Mouse (Mus musculus): ENCODE measurements around the gene Hhat. TPM values are rescaled to one million over a fixed set of nuclear protein-coding genes. Genes with fewer than 3 reads are reported as not detected.

Hhat gene
- 3.4 and 4.4 TPM in 2 replicates for total RNA-seq (2017)

DNA sequence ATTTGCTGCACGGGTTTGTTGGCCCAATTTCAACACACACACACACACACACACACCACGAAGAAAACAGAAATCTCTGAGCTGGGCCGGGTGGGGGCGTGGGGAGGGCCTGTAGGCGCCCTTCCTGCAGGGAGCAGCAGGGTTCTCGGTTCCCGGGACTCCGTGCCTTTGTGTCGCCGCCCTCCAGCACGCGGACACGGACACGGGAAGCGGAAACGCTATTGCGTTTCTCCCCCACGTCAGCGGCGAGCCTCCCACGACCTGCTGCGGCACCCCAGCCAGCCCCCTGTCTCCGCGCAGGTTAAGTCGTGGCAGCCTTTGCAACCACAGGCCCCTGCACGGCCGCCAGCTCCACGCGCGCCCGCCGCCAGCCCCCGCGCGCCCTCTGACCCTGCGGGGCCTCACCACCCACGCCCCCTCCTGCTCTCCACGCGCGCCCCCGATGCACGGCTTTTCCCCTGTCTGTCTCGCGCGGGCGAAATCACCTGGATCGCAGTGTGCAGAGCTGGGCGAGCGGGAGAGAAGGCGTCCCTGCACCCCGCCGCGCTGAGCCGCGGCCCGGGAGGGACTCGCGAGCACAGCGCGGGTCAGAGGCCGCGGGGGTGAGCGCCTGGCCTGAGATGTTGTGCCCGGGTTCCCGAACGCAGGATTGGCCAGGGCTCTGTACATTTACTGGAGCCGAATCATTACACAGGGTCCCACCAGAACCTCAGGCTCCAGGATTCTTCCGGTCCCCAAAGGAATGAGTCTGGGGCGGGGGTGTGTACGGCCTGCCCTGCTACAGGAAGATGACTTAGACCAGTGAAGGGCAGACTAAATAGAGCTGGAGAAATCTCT, at the start of gene Hhat:
TSS of gene Hhat (minus strand) at position 729 of the 837 bp plus-strand sequence.
- peak; percentile 86 to 92 for ATAC-seq (replicated peaks in 1 of 2; ENCODE audit: insufficient read depth in 1 of 2, low FRiP score in 2 of 2, low TSS enrichment in 1 of 2, low read depth in 1 of 2, poor library complexity in 2 of 2, severe bottlenecking in 2 of 2)

DNA sequence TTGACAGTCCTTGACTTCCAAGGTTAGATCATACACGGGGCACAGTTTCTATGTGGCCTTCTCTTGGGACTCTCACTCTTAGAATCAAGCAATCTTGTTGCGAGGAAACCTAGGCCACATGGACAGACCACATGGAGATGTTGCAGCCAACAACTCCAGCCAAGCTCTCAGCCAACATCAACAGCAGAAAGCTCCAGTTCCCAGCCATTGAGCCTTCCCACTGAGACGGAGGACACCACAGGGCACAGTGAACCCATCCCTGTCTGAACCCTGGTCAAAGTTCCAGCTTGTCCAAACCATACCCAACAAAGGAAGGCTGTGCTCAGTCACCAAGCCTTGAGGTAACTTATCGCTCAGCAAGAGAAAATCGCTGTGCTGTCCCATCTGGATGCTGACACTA, 47.3 kb upstream of the Hhat start:
- ATAC-seq (replicated peaks in 1 of 2; ENCODE audit: insufficient read depth in 1 of 2, low FRiP score in 2 of 2, low TSS enrichment in 1 of 2, low read depth in 1 of 2, poor library complexity in 2 of 2, severe bottlenecking in 2 of 2): no peak

DNA sequence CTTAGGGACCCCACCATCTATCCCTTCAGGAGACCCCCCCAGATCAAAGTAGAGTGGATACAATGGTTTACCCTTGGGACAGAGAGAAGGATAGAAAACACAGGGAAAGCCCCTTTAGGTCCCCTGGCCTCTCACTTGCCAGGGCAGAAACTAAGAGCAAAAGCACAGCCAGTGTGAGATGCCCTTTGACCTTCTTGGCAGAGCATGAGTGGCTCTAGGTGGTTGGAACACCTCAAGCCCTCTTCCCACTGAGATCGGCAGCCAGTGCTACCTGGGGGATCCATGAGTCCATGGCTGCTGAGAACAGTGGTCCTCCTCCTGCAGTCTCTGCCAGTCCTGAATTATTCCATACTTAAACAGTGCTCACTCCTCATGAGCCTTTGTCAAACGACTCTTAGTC, 44.8 kb upstream of the Hhat start:
- ATAC-seq (replicated peaks in 1 of 2; ENCODE audit: insufficient read depth in 1 of 2, low FRiP score in 2 of 2, low TSS enrichment in 1 of 2, low read depth in 1 of 2, poor library complexity in 2 of 2, severe bottlenecking in 2 of 2): no peak

DNA sequence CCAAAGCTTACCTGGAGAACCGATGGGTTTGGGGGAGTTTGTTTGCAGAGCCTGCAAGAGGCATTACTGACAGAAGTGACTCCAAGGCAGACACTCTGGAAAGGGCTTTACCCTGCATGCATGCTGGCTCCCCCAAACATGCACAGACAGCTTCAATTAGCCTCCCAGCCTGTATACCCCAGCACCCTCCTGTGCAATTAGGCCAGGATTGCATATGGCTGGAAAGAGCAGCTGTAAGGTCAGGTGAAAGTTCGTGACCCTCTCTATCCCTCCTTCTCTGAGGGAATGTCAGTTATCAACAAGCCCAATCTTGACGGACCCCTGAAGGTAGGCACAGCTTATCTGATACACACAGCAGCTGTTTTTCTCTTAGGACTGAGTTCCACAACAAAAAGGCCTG, 43.7 kb upstream of the Hhat start:
- ATAC-seq (replicated peaks in 1 of 2; ENCODE audit: insufficient read depth in 1 of 2, low FRiP score in 2 of 2, low TSS enrichment in 1 of 2, low read depth in 1 of 2, poor library complexity in 2 of 2, severe bottlenecking in 2 of 2): no peak

DNA sequence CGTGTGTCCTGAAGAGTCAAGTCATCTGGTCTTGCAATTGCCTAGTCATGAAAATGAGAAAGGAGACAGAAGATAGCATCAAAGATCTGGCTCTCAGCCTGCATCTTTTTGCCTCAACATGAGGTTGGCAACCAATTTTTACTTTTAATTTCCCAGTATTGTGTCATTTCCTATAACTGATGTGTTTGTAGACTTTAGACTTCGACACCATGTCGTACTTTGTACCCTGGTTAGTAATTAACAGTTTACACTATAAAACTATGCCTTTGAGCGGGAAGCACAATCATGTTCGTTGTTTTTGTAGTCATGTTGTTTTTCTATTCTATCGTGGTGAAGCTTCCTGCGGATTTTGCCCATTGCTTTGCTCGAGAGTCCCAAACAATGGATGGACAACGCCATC, 41.7 kb upstream of the Hhat start:
- no peak for ATAC-seq (replicated peaks in 1 of 2; ENCODE audit: insufficient read depth in 1 of 2, low FRiP score in 2 of 2, low TSS enrichment in 1 of 2, low read depth in 1 of 2, poor library complexity in 2 of 2, severe bottlenecking in 2 of 2)

DNA sequence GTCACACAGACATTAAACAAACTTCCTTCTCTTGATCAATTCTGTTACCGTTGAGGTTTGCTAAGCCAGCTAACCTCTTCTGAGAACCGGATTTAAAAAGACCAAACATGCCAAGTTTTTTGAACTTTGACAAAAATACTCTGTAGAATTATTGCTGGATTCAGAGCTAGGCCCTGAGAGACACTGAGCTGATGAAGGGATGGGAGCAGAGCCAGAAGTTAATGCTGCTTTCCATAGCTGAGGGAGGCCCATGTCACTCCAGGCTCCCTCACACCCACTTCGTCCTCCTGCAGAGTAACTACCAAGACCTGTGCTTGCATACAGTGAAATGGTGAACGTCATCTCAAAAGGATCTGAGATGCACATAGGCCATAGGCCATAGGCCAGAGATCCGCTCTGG, 41.3 kb upstream of the Hhat start:
- no peak for ATAC-seq (replicated peaks in 1 of 2; ENCODE audit: insufficient read depth in 1 of 2, low FRiP score in 2 of 2, low TSS enrichment in 1 of 2, low read depth in 1 of 2, poor library complexity in 2 of 2, severe bottlenecking in 2 of 2)

DNA sequence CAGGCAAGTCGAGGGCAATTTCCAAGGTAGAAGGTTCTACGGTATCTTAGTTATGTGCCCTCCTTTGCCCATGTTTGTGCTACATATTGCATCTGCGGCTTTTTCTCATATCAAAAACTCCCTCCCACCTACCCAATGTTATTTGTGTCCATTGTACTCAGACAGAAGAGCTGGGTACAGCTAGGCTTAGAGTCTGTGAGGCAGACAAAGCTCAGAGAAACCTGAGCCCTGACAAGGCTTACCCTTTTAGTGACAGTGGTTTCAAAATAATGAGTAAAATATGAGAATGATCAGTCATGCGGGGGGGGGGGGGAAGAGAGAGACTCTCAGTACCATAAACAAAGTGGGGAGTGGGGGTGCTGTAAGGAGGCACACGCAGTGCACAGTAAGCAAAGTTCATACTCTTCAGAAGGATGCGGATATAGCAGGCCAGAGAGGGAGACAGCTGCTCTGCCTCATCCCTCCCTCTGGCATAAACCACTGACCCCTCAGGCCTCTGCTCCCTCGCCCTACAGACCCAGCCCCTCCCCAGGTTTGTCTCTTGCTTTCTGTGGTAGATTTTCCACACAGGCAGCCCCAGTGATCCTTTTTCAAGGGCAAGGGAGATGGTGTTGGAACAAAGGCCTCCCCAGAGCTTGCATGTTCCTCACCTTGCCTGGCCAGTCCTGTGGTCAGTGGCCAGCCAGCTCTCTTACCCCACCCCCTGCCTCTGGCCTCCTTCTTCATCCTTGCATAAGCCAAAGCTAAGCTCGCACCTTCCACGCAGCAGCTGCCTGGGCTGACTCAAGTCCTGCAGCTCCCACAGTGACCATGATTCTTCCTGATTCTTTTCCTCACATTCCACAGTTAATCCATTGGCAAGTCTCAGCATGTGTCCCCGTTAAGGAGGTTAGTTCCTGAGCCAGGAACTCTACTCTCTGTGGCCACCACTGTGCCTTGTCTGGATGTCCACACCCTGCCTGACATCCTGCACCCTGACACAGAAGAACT, 35.4 kb upstream of the Hhat start:
- ATAC-seq (replicated peaks in 1 of 2; ENCODE audit: insufficient read depth in 1 of 2, low FRiP score in 2 of 2, low TSS enrichment in 1 of 2, low read depth in 1 of 2, poor library complexity in 2 of 2, severe bottlenecking in 2 of 2): no peak

DNA sequence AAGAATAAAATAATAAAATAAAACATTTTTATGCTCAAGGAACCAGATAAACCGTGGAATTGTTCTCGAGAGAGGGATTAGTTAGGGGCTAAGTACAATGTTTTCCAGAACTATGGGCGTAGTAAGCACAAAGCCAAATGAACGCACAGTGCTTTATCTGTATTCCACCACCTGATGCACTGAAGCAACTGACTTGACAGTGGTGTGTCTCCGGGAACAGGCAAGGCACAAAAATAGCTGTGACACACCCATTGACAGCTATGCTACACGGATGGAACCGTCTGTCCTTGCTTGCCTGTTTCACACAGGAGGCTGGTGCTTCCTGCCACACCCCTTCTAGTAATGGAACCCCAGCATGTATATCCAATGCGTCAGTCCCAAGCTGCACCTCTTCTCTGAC, 29.3 kb upstream of the Hhat start:
- no peak for ATAC-seq (replicated peaks in 1 of 2; ENCODE audit: insufficient read depth in 1 of 2, low FRiP score in 2 of 2, low TSS enrichment in 1 of 2, low read depth in 1 of 2, poor library complexity in 2 of 2, severe bottlenecking in 2 of 2)

DNA sequence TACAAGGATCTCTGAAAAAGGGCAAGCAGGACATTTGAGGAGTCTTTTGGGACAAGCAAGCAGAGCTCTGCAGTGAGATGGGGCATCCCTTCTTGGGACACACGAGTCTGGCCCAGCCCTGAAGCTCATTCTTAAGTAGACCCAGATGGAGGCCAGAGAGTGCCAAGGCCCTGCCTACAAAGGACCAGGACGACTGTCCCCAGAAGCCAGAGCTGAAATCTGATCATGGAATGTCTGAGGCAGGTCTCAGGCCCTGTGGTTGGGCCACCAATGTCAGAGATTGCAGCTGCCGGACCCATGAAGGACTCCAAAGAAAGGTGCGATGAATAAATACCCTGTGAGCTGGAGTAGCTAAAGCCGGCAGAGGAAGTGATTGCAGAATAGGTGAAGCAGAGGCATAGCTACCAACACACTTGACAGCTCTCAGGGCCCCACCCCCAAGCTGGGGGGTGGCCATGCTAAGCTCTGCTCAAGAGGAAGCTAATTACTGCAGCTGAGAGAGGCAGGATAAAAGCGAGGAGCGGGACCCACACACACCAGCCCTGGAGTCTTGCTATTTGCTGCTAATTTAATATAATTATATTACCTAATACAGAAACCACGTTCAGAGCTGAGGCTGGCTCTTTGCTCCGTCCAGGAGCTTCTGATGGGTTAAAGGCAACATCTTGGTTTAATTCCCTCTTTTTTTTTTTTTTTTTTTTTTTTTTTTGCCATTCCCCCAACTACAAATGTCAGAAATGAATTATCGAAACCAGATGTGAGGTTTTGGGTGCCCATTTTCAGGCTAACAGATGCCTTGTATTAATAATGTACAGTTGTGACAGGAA, 28.4 kb upstream of the Hhat start:
- peak; percentile 53 to 65; a peak in 3 of 4 replicates for ATAC-seq (replicated peaks in 1 of 2; ENCODE audit: insufficient read depth in 1 of 2, low FRiP score in 2 of 2, low TSS enrichment in 1 of 2, low read depth in 1 of 2, poor library complexity in 2 of 2, severe bottlenecking in 2 of 2)

DNA sequence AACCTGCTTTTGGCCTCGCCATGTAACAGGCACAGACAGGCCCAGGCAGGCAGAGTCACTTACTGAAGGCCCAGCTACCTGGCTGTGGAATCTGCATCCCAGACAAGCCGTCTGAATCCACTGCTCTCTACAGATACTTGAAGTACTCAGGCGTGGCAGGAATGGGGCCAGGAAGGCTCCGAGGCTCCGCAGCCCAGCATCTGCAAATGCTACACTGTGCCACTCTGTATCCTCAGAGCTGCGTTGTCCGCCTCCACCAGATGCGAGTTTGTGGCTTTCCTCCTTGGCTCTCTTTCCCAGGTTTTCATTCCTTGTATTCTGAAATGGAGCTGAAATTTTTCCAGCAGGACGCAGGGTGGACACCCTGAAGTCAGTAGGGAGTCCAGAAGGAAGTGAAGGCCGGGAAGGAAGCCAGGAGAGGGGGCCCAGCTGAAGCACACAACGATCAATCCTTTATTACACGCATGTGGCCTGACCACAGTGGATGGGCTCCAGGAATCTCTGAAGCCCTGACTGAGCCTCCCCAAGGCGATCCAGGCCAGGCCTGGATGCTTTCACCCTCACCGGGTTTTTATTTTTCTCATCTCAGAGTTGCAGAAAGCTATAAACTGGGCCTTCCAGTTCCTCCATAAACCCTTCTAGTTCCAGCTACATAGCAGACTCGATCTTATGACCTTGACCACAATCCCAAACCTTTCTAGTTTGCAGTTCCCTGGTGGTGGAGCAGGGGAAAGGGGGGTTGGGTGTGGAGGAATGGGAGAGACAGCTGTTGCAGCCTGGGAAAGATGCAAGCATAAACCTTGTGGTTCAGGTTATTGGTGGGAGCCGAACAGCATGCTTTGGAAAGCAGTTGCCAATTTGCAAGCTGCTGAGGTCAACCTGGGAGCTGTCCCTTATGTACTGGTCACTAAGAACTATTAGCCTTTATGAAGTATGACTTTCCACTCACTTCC, 27.5 kb upstream of the Hhat start:
- ATAC-seq (replicated peaks in 1 of 2; ENCODE audit: insufficient read depth in 1 of 2, low FRiP score in 2 of 2, low TSS enrichment in 1 of 2, low read depth in 1 of 2, poor library complexity in 2 of 2, severe bottlenecking in 2 of 2): no peak

DNA sequence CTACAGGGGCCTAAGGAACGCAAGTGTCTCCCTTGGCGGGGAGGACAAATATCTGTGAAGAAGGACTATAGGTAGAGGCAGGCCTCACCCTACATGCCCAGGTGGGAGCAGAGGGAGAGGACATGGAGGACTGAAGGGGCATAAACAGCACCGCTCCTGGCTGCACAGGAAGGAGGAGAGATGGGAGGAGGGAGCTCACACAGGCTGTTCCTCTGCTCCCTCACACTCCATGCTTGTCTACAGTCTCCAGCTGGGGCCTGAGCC, 25.9 kb upstream of the Hhat start:
- ATAC-seq (replicated peaks in 1 of 2; ENCODE audit: insufficient read depth in 1 of 2, low FRiP score in 2 of 2, low TSS enrichment in 1 of 2, low read depth in 1 of 2, poor library complexity in 2 of 2, severe bottlenecking in 2 of 2): no peak

DNA sequence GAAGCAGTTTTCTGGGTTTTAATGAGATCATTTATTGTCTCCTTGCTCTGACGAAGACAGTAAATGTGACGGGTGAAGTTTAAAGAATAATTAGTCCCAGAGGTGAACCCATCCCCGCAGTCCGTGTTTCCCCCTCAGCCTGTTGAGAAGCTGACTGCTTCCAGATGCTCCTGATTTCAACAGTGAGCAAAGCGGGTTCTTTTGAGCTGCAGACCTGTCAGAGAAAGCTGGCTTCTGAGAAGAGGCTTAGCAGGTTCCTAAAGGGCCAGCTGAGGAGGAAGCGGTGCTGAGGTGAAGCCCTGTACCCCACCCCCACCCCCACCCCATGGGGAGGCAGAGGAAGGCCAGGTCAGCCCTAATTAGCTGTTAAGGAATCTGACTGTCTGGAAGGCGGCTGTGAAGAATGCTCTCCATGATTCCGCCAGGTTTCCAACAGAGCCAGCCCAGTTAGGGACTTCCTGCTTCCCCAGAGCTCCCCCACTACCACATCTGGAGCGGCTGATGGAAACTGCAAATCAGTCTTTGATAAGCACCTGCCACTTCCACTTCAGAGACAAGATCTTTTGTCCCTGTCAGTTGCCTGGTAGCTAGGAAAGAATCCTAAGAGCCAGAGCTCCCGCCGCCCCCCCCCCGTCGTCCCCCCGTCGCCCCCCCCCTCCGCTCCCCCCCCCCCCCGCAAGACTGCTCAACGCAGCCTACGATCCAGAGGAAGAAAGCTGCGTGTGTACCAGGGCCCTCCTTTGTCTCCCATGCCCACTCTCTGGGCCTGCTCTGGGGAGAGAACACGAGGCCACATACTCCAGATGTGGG, 25.4 kb upstream of the Hhat start:
- no peak for ATAC-seq (replicated peaks in 1 of 2; ENCODE audit: insufficient read depth in 1 of 2, low FRiP score in 2 of 2, low TSS enrichment in 1 of 2, low read depth in 1 of 2, poor library complexity in 2 of 2, severe bottlenecking in 2 of 2)

DNA sequence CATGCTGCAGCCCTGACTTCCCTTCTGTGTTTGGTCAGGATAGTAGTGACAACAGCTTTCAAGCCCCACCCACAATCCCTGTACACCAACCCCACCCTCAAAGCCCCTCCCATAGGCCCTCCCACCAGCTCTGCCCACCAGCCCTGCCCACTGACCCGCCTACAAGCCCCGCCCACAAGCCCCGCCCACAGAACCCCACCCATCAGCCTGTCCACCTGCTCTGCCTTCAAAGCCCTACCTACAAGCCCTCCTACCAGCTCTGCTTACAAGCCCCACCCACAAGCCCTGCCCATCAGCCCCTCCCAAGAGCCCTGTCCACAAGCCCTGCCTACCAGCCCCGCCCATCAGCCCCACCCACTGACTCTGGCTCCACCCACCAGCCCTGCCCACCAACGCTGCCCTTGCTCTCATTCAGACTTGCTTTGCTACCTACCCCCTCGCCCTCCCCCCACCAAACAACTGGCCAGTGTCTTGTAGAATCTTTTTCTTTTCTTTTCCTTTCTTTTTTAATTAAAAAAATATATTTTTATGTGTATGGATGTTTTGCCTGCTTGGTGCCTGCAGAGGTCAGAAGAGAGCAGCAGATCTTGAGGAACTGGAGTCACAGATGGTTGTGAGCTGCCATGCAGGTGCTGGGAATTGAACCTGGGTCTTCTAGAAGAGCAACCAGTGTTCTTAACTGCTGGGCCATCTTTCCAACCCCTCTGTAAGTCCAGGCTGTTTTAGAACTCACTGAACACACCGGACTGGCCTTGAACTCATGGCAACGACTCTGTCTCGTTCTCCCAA, 24.1 kb upstream of the Hhat start:
- ATAC-seq (replicated peaks in 1 of 2; ENCODE audit: insufficient read depth in 1 of 2, low FRiP score in 2 of 2, low TSS enrichment in 1 of 2, low read depth in 1 of 2, poor library complexity in 2 of 2, severe bottlenecking in 2 of 2): no peak

DNA sequence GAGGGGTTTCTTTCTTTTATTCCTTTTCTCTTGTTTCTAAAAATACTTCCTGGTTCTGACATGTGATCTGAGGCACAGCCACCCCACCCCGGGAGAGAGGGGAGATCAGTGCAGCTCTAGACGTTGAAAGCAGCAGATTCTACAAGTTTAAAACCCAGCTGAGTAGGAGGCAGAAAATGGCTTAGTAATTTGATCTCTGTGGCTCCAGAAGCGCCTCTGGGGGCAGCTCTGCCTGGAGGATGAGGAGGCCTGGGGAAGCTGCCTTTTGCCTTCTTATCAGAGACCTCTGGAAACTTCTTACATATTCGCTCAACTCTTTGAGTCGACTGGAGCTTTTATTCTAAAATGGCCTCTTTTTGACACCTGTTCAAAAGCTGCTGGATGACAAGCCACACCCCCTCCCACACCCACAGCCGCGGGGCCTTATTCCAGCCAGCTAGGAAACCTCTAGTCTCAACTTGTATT, 20.9 kb upstream of the Hhat start:
- ATAC-seq (replicated peaks in 1 of 2; ENCODE audit: insufficient read depth in 1 of 2, low FRiP score in 2 of 2, low TSS enrichment in 1 of 2, low read depth in 1 of 2, poor library complexity in 2 of 2, severe bottlenecking in 2 of 2): no peak

DNA sequence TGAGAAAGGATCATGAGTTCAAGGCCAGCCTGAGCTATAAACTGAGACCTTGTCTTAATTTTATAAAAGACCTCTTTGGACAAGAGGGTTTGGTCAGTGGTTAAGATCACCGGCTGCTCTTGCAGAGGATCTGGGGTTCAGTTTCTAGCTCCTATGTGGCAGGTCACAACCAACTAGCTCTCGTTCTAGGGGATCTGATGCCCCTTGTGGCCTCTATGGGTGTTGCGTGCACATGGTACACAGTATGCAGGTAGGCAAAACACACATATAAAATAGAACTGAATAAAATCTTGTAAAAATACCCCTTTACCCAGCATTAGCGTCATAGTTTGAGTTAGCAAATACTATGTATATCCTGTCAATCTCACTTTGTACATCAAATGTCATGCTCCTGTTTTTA, 19.4 kb upstream of the Hhat start:
- ATAC-seq (replicated peaks in 1 of 2; ENCODE audit: insufficient read depth in 1 of 2, low FRiP score in 2 of 2, low TSS enrichment in 1 of 2, low read depth in 1 of 2, poor library complexity in 2 of 2, severe bottlenecking in 2 of 2): no peak
